Mouse (Mus musculus): ENCODE data around the gene Sp6.

The Sp6 gene

DNA sequence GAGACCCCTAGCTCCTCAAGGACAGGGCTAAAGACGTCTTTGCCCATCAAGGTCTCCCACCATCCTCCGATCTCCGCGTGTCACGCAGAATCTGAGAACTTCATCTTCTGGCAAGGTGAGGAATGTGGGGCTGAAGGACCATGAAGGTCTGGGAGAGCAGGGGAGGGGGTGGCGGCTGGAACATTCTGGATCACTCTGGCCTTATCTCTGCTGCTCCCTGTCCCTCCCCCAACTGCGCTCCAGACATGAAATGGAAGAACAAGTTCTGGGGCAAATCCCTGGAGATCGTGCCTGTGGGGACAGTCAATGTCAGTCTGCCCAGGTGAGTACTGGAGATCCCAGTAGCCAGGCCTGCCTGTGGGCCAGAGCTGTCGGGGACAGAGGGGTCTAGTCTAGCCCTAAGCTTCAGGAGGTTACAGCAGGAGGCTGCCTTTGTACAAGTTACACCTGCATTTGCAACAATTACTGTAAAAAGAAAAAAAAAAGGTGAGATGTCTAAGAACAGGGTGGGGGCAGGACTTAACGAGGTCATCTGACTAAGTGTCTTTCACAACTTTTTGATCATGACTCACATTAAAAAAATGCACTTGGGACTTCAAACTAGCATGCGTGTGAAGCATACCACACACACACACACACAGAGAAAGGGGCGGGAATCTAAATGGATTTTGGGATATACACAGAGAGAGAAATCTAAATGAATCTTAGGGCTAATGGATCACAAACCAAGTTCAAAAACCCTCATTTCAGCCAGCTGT lies 52.5 kb downstream of the Sp6 start:
- no peak for DNase-seq

DNA sequence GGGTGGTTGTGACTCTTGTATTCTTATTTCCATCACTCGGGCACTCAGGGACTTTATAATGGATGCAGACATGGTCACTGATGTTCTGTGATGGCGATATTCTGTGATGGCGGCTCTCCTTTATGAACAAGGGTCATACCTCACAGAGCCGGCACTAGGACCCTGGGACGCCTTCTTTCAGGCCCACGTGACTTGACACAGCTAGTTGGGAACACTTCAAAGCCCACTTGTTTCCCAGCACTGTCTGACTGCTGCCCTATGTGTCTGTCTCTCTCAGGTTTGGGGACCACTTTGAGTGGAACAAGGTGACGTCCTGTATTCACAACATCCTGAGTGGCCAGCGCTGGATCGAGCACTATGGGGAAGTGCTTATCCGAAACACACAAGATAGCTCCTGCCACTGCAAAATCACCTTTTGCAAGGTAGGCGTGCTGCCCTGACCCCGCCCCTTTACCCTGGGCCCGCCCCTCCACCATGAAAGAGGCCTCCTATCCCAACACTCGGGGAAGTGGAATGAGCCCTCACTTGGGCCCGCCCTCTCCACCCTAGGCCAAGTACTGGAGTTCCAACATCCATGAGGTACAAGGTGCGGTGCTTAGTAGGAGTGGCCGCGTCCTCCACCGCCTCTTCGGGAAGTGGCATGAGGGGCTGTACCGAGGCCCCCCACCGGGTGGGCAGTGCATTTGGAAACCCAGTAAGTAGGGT lies 53.6 kb downstream of the Sp6 start:
- DNase-seq: peak; percentile 88

DNA sequence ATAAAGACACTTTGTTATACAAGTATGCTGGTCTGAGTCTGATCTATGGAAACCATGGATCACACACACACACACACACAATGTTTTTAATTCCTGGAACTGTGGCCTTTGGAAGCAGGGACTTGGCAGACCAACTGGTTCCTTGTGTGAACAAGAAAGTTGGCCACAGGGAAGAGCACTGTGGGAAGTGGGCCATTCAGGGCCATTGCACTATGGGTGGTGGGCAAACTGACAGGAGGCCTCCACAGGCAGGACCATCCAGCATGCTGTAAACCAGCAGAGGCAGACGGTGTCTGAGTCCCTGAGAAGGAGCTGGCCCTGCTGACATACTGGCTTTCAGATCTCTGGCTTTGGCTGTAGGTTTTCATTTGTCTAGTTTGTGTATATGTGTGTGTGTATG lies 56.1 kb downstream of the Sp6 start:
- DNase-seq: no peak

GRCm38 (mm10) chr11:97069770-97070169 lies 56.6 kb downstream of the Sp6 start:
- no peak for DNase-seq

DNA sequence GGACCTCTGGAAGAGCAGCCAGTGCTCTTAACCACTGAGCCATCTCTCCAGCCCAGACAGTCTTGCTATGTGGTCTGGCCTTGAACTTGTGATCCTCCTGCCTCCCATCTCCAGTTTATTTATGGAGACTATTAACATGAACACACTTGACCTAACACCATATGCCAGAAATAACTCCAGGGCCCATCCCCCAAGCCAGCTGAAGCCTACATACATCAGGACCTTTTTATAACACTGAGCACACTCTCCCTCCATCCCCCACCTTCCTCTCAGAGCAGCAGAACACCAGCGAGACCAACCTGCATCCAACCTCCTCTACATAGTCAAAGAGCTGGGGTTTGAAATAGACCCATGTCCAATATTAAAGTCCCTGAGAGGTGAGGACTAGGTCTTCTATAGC lies 57.9 kb downstream of the Sp6 start:
- peak; percentile 92 for DNase-seq

DNA sequence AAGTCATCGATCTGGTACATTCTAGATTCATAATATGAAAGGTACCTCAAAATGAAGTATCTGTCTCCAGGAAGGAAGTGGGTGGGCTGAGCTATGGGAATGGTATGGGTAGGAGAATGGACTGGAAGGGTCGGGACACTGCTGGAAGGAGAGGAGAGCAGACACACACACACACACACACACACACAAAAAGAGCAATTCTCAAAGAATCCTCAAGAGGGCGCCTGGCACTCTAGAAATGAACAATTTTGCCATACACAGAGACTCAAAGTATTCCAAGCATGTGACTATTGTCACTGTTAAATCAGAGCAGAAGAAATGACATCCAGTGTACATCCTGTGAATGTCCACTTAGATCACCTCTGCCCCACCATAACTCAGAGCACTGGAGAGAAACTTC lies 59.3 kb downstream of the Sp6 start:
- DNase-seq: no peak

- no peak for DNase-seq
Measured at GRCm38 (mm10) chr11:97074235-97074634, 61.0 kb downstream of the Sp6 start.
